Mouse (Mus musculus): ENCODE measurements around the gene Rpia.
"Not testable (repeated sequence)": the region's sequence is repeated elsewhere in the genome, so short reads cannot be mapped to it uniquely, and the experiment has no call there.

Gene Rpia

DNA sequence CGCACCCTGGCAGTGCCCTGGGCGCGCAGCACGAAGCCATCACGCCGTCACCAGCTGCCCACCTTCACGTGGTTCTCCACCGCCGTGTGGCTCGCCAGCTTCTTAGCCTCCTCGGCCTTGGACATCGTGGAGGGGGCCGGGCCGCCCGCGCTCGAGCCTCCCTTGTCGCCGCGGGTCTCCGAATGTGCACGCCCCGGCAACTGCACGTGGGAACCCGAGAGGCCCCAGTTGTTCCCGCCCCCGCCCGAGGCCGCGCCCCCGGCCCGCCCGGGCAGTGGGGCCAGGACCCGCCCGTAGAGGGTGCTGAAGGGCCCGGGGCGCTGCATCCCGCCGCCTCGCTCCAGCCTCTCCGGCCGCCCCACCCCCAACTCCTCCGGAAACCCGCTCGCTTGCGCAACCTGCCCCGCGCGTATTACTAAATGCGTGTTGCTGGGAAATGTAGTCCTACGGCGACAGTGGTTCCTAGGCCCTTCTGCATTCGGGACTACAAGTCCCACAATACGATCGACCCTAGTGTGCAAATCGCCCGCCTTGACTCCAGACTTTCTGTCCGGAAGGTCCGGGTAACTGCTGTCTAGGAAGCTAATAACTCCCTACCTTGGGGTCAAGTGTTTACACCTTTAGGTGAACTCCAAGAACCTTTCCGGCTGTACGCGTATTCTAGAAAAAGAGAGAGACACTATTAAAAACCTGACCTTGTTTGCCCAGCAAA, at the start of gene Rpia:
Gene Rpia (minus strand): TSS at position 409 of the 712 bp plus-strand sequence.
- peak; percentile 96 for DNase-seq (ENCODE audit: low spot score)

DNA sequence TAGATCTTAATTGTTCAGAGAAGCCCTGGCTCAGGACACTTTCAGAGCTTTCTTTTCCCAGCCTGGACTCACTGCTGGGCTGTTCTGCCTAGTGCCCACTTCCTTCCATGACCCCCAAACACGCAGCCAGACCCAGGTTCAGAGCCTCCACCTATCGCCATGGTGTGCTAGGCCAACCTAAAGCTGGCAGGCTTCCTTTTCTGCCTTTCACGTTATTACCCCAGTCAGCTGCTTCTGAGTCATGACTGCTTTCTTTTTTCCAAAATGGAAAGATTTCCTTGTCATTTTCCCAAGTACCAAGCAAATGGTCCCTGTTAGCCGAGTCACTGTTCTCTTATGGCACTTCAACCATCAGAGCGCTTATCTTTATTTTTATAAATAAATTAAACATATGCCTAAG, 48.2 kb upstream of the Rpia start:
- no peak for DNase-seq (ENCODE audit: low spot score)

DNA sequence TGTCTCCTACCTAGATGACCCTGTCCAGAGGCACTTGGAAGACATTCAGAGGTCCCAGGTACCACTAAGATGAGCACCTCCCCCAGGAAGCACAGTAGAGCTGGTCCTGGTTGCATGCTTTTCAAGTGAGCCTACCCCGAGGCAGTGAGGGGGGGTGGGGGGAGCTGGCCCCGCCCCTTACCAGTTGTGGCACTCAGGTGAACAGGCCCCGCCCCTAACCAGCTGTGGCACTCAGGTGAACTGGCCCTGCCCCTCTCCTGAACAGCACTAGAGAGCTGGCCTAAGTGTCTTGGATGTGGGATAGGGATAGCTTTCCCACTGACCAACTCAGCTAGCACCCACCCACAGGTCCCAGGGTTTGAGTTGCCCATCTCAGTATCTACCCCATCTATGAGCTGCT, 46.5 kb upstream of the Rpia start:
- no peak for DNase-seq (ENCODE audit: low spot score)

DNA sequence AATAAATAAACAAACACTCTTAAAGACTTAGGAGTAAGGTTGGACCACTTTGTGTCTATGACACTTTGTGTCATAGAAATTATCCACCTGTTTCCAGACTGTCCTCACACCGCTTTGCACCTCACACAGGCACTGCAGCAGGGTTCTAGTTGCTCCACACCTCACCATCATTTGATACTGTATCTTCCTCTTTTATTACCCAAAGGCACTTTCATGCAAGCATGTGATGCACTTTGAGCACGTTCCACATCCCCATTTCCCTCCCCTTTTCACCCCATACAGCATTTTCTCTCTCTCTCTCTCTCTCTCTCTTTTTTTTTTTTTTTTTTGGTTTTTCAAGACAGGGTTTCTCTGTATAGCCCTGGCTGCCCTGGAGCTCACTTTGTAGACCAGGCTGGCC, 45.3 kb upstream of the Rpia start:
- no peak for DNase-seq (ENCODE audit: low spot score)

DNA sequence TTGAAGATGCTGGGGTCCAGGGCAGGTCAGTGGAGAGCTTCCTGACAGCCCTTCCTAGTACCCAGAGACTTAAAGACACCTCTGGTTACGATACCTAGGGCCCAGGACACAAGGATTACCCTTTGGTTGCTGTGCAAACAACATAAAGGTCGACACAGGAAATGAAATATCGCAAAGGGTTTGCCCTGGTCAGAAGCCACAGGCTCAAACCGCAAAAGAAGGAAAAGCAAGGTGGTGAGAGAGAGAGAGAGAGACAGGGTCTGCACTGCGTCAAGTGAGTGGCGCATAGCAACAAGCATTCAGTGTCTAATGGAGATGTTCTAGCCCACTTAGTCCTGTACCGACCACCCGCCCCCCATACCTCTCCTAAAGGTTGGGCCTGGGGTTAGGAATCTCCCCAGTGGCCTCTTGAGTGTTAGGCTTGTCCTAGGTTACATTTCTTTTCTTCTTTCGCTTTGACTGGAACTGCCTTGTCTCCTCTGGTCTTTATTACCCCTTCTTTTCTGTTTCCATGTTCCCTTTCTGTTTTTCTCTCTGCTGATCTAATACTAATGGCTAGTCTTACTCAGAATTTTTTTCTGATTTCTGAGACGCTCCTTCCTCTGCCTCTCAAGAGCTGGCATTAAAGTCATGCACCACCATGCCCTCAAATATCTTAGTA, 39.3 kb upstream of the Rpia start:
- DNase-seq (ENCODE audit: low spot score), result no peak

DNA sequence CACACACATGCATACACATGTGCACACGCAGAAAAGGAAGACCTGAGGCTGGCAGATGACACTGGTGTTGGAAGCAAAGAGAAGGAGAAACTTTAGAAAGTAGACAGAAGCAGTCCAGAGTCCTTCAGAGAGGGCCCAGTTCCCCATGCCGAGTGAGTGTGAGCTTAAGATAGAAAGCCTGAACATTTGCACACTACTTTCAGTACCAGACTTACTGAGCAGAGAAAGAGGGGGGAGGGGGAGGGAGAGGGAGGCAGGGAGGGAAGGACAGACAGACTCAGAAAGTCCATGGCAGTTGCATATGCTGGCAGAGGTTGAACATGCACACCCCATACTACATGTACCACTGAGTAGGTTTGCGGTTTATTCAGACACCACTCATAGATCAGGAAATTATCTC, 38.5 kb upstream of the Rpia start:
- no peak for DNase-seq (ENCODE audit: low spot score)

DNA sequence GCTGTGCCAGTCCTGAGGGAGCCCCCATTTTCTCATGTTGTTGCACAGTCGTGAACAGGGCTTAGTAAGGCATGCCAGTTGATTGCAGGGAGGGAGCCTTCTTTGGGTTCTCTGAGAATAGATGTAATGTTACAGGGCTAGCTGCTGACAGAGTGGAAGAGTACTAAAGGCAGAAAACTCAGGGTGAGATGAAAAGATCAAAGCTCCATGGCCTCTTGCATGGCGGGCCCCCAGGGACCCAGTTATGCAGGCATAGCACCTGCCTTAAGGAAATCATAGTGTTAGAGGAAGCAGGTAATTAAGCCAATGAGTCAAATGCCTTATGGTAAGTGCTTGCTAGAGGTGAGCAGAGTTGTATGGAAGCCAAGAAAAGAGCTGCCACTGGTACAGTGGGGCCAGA, 37.4 kb upstream of the Rpia start:
- no peak for DNase-seq (ENCODE audit: low spot score)

DNA sequence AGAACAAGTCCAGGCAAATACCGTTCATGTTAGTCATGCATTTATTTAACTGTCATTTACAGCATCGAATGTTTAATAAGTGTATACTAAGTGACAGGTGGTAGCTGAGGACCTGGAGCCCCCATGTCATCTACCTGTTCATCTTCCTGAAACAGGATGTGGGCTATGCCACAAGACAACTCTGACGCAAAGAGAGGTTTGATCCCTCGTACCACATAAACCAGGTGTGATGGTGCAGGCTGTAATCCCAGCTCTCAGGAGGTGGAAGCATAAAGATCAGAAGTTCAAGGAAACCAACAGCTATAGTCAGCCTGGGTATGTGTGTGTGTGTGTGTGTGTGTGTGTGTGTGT, 32.9 kb upstream of the Rpia start:
- DNase-seq (ENCODE audit: low spot score), result no peak

DNA sequence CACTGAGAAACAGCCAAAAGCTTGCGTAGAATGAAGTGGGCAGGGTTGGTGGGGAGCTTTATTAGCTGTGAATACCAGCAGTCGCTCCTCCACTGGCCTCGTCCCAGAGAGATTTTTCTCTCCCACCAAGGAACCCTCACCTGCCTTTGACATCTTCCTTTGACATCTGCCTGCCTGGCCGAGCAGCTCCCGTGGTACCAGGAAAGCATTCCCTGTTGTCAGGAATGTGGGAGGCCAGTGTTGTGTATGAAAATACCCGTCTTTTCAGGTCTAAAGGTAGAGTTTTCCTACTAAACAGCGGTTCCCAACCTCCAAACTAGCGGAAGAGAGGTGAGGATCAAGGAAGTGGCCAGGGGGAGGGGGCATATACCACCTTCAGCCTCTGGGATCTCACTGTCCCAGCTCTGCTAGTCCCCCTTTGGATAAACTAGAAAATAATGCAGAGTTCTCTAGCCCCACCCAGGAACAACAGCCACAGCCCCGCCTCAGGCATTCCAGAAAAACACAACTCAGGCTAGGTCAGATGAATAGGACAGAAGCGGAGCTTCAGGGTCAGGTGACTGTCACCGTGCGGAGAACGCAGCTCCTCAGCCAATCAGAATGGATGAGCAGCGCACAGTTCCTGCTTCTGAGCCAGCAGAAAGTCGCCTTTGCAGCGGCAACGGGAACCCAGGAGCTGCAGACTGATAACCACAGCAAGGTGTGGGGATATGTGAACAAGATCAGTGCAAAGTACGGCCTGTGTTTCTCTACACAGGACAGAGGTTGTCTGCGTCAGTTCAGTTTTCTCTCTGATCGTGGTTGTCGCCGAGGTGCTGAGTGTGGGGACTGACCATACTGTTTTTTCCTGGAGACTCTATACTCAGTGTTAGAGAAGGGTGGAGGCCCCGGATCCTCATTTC, 32.3 kb upstream of the Rpia start:
- DNase-seq (ENCODE audit: low spot score), result no peak

DNA sequence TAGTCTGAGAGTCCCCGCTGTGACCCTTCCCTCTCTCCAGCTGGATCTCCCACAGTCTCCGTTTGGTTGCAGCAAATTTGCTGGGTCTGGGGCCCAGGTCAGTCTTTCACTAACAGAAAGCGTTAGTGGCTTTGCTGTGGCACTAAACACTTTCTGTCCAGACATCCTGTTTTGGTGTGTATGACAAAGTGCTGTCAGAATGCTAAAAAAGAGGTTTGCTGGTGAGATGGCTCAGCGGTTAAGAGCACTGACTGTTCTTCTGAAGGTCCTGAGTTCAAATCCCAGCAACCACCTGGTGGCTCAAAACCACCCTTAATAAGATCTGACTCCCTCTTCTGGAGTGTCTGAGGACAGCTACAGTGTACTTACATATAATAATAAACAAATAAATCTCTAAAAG, 31.2 kb upstream of the Rpia start:
- not testable (repeated sequence) for DNase-seq (ENCODE audit: low spot score)

DNA sequence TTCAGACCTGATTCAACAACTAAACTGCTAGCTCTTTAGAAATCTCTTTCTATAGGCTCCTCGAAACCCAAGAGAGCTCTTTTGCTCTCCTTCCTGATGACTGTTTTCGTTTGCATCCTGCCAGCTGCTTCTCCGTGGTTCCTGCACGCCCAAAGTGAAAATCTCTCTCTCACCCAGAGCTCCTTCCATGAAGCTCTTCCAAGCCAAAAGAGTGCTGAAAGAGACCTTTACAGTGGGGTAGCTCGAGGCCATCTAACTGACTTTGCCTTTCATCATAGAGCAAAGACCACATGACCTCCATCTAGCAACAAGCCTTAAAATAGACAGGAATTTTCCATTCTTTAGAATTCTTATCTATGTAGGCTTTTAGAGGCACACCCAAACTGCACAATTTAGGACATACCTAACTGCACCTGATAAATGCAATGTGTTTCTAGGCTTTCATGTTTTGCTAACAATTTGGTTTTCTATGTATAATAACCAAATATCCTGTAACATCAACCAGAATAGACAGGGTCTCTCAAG, 30.4 kb upstream of the Rpia start:
- DNase-seq (ENCODE audit: low spot score), result no peak

DNA sequence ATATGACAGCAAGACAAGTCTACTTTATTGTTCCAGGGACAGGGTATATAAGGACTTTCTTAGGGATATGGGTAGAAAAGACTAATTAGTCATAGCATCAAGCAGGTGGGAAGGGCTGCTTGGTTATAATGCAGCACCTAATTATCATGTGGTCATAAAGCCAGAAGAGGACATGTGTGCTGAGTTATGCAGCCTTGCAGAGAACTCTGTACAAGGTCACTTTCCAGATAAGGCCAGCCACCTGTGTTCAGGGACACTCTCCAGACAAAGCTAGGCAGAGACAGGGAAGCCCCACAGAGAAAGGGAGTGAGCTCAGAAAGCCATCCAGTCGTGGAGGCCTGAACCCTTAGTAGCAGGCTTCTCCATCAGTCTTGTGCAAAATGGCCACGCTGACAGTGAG, 29.5 kb upstream of the Rpia start:
- no peak for DNase-seq (ENCODE audit: low spot score)

DNA sequence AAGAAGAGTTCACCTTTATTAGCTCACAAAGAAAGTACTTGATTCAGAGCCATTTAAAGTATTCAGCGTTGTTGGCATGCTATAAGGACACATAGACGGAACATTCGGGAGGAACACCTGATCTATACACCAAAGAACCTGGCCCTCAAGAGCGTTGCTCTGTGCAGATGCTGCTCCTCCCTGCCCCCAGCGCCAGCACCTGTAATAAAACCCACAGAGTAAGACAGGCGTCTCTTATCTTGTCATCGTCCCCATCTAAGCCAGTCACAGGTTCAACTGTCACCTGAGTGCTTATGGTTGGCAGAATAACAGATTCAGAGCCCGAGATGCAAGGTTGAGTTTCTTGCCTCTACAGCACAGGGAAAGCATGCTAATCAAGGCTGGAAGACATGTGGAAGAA, 23.4 kb upstream of the Rpia start:
- DNase-seq (ENCODE audit: low spot score), result no peak

DNA sequence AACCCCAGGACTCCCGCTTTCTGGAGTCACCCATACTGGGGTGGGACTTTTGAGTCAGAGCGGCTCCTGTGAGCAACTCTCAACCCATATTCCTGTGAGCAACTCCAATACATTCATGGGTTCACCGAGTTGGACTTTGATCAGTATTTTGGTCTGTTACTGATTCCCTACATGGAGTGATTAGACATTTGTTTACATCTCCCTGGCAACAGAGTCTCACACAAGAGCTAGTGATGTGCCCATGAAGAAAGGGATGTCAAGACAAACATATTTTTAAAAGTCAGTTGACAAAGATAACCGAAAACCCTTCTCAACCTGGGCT, 22.6 kb upstream of the Rpia start:
- DNase-seq (ENCODE audit: low spot score), result no peak

DNA sequence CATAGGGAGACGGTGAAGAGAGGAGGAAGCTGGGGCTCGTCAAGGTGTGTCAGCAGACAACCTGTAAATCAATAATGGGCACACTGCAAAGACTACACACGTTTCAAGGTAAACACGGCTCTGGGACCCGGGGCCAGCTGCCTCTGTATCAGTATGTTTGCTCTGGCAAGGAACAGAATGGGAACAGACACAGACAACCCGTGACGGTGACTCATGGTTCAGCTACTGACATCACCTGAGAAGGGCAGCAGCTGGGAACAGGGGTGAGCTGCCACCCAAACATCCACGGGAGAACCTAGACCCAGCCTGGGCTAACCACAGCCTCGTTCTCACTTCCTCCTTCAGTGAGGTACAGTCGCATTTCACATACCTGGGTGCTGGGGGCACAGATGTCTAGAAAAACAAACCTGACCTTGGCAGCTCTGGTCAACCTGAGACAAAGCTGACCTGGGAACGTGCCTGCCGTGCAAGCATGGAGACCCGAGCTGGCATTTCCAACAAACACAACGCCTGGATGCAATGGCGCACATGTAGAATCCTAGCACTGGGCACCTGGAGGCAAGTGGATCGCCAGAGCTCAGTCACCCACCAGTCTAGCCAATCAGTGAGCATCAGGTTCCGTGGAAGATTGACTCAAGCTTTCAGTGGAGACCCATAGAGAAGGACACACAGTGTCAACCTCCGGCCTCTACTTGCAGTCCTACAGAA, 22.0 kb upstream of the Rpia start:
- DNase-seq (ENCODE audit: low spot score), result no peak

DNA sequence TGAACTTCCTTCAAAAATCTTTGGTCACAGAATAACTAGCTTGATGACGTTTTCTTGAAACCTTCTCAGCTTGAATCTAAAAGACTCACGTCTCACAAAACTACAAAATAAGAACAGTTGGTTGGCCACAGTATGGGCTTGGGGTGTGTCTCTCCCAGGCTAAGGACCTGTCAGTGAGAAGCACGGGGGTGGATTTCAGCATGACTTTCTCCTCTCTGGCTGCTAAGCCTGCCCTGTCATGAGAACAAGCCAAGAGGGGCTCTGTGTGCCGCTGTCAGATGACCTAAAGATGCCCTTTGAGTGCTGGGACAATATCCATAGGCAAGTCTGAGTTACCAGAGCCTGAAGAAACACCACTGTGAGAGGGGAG, 20.5 kb upstream of the Rpia start:
- DNase-seq (ENCODE audit: low spot score), result no peak

DNA sequence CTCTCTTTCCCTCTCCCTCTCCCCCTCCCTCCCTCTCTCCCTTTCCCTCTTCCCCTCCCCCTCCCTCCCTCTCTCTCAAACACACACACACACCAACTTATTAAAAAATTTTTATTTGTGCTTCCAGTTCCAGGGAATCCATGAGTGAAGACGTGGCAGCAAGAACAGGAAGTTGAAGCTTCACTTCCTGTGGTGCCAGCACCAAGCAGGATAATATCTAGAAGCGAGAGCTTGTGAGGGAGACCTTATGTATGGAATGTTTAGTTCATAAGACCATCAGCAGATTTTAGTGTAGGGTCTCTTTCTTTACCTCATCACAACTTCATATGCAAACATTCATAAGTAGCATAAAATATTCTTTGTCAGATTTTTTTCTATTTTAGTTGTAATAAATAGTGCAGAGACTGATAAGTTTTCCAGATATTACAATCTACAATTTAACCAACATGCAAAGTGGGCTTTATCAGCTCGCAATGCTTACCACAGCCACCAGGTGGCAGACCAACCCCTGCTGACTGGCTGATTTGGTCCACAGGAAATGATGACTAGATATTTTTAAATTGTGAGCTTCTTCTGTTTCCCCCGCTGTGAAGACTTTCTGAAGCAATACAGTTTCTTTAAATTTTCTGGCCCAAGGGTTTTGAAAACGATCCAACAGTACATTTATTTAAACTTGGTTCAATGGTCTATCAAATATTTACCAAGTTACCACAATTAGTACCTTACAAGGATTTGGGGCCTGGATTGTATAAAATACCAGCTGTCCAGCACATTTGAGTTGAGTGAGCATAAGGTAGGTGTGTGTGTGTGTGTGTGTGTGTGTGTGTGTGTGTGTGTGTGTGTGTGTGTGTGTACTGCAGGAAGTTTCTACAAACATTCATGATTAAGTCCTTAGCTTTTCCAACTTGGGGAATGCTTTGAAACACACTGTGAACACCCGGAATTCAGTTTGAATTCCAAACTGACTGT, 19.8 kb upstream of the Rpia start:
- DNase-seq (ENCODE audit: low spot score), result peak; percentile 40

DNA sequence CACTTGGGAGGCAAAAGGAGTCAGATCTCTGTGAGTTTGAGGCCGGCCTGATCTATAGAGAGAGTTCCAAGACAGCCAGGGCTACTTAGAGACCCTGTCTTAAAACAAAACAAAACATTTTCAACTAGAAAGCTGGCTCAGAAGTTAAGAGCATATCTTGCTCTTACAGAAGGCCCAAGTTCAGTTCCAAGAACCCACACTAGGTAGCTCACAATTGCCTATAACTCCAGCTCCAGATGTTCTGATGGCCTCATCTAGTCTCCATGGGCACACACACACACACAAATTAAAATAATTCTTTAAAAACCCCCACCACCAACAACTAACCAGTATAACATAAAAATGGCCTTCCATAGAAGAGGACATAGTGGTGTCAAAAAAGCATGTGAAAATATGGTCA, 18.5 kb upstream of the Rpia start:
- no peak for DNase-seq (ENCODE audit: low spot score)

DNA sequence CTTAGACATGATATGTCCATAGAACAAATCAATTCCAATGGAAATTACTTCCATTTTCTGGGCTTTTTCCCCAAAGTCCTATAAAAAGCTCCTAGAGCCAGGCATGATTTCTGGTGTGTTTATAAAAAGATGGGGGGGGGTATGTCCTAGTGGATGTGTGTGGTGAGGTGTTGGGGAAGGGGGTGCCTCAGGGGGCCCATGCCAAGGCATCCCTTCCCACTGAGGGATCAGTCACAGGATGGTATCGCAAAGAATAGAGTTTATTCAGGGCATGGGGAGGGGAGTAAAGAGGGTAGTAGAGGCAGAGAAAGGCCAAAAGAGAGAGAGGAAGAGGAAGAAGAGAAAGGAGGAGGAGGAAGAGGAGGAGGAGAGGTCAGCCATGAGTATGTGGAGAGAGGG, 14.5 kb upstream of the Rpia start:
- no peak for DNase-seq (ENCODE audit: low spot score)

DNA sequence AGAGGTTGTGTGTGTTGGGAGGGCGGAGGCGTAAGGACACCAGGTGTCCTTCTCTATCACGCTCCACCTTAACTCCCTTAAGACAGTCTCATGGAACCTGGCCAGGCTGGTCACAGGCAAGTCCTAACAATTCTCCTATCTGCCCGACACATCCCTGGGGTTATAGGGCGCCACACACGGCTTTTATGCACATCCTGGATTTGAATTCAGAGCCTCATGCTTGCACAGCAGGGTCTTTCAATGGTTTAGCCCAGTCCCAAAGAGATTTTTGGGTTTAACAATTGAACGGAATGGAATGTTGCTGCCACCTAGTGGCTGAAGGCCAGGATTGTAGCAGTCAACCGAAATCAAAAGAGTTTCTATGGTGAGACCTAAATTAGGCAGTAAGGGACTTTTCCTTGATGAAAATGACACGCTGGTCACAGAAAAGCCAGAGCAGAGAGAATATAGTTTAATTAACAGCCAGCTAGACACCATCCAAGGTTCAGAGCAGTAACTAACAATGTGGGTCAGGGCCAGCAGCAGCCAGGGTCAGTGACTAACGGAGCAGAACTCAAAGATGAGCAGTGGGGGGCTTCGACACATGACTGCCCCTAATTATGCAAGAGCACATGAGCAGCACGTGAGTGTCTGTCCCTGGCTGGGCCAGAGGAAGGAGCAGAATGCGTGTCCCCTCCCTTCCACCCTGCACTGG, 13.9 kb upstream of the Rpia start:
- no peak for DNase-seq (ENCODE audit: low spot score)

DNA sequence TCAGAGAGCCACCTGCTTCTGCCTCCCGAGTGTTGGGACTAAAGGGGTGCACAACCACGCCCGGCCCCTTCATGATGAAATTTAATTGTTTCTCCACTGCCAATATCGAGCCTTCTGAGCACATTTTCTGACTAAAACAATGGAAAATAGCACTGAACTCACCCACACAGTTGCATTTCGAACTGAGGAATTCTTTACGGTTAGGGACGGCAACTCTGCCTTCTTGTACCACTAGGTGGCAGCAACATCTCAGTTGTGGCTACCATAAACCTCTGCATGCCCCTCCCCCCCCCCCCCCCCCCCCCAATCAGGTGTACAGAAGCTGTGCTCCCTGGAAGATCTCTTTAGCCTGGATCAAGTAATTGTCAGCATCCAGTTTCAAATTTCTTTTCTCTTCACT, 13.2 kb upstream of the Rpia start:
- no peak for DNase-seq (ENCODE audit: low spot score)

All from urinary bladder, postnatal 10 days (tissue).